Mouse (Mus musculus) right cerebral cortex, postnatal 25 days (tissue): ENCODE measurements around the gene AC131692.1.

Experiments used
- DNase-seq: peaks from one replicate; pipeline ENCODE4 v3.0.0; 2022

AC131692.1 gene

GRCm38 (mm10) chr19:6094119-6094518, at the start of gene AC131692.1:
AC131692.1 (plus strand) TSS chr19:6094419.
- DNase-seq = no peak

GRCm38 (mm10) chr19:6045366-6046293, 48.6 kb upstream of the AC131692.1 start:
- no peak for DNase-seq

- peak; percentile 90 for DNase-seq
These were observed 47.7 kb upstream of the AC131692.1 start, which contains the start of gene Syvn1 for GRCm38 (mm10) chr19:6046294-6047153. Syvn1 (plus strand) TSS chr19:6046576.

- DNase-seq = no peak
These were observed 46.9 kb upstream of the AC131692.1 start for GRCm38 (mm10) chr19:6047154-6047898.

- no peak for DNase-seq
These were observed 46.4 kb upstream of the AC131692.1 start for GRCm38 (mm10) chr19:6047899-6048166.

- DNase-seq = no peak
These were observed 45.4 kb upstream of the AC131692.1 start for GRCm38 (mm10) chr19:6048681-6049410.

GRCm38 (mm10) chr19:6052516-6052915, 41.7 kb upstream of the AC131692.1 start:
- DNase-seq = no peak

- DNase-seq = no peak
These were observed 39.9 kb upstream of the AC131692.1 start for GRCm38 (mm10) chr19:6054296-6054695.

GRCm38 (mm10) chr19:6056696-6057095, 37.5 kb upstream of the AC131692.1 start:
- no peak for DNase-seq

- peak; percentile 99 for DNase-seq
These were observed 36.7 kb upstream of the AC131692.1 start, which contains the start of the genes Mrpl49 and Fau for GRCm38 (mm10) chr19:6057313-6058096. Mrpl49 (minus strand) TSS chr19:6057785. Fau (plus strand) TSS chr19:6057844.

- no peak for DNase-seq
These were observed 35.7 kb upstream of the AC131692.1 start for GRCm38 (mm10) chr19:6058513-6058912.

- DNase-seq = no peak
These were observed 35.3 kb upstream of the AC131692.1 start for GRCm38 (mm10) chr19:6058966-6059365.

GRCm38 (mm10) chr19:6061021-6061533, 33.1 kb upstream of the AC131692.1 start, which contains the start of gene Znhit2:
Znhit2 (plus strand) TSS chr19:6061192.
- DNase-seq = peak; percentile 92

- peak; percentile 54 for DNase-seq
These were observed 32.4 kb upstream of the AC131692.1 start for GRCm38 (mm10) chr19:6061641-6062302.

- no peak for DNase-seq
These were observed 31.8 kb upstream of the AC131692.1 start for GRCm38 (mm10) chr19:6062418-6062817.

GRCm38 (mm10) chr19:6063081-6063480, 31.1 kb upstream of the AC131692.1 start:
- no peak for DNase-seq

- no peak for DNase-seq
These were observed 27.6 kb upstream of the AC131692.1 start for GRCm38 (mm10) chr19:6066571-6066970.

GRCm38 (mm10) chr19:6067011-6067723, 27.1 kb upstream of the AC131692.1 start:
- peak; percentile 80 for DNase-seq

- DNase-seq = peak; percentile 86
These were observed 26.3 kb upstream of the AC131692.1 start, which contains the start of gene Tm7sf2 for GRCm38 (mm10) chr19:6067724-6068415. Tm7sf2 (minus strand) TSS chr19:6068373.
